Mouse (Mus musculus) liver, postnatal 0 days (tissue): Measurements from ENCODE around the gene Coro2a. TPM values are rescaled to one million over a fixed set of nuclear protein-coding genes. Genes with fewer than 3 reads are reported as not detected.
"Not testable (repeated sequence)": the region's sequence is repeated elsewhere in the genome, so short reads cannot be mapped to it uniquely, and the experiment has no call there.

Experiments used
- ATAC-seq: fragments of 200-750 bp; cut with Nextera tagmentation; 2 replicates; pipeline ENCODE4 v1.8.0; 2017; ENCODE audit warnings: mild to moderate bottlenecking, moderate library complexity
- DNase-seq: peaks from one replicate; pipeline ENCODE4 v3.0.0-alpha.2; 2016
- H3K27ac ChIP-seq: fragments of 300-500 bp; sonication (generic); 2 replicates; pipeline ENCODE4 v1.5.1; 2014; ENCODE audit warnings: antibody characterized with exemption, moderate library complexity, mild to moderate bottlenecking, low read depth
- H3K27me3 ChIP-seq: fragments of 300-500 bp; sonication (generic); 2 replicates; pipeline ENCODE4 v1.6.1; 2014; ENCODE audit warnings: low read length, control low read depth, mixed read lengths; ENCODE audit not compliant: insufficient read depth
- H3K36me3 ChIP-seq: fragments of 300-500 bp; sonication (generic); replicated peaks from 2 replicates; pipeline ENCODE4 v1.6.1; 2014; ENCODE audit warnings: mild to moderate bottlenecking, control low read depth, low read length, moderate library complexity, mixed read lengths; ENCODE audit not compliant: insufficient read depth
- H3K4me1 ChIP-seq: fragments of 300-500 bp; sonication (generic); 2 replicates; pipeline ENCODE4 v1.6.1; 2014; ENCODE audit warnings: antibody characterized with exemption, mild to moderate bottlenecking, control low read depth; ENCODE audit not compliant: insufficient read depth
- H3K4me2 ChIP-seq: fragments of 300-500 bp; sonication (generic); 2 replicates; pipeline ENCODE4 v1.6.1; 2014; ENCODE audit warnings: low read depth, mild to moderate bottlenecking, low read length, moderate library complexity, mixed read lengths
- H3K4me3 ChIP-seq: fragments of 300-500 bp; sonication (generic); 2 replicates; pipeline ENCODE4 v1.5.1; 2014; ENCODE audit warnings: low read depth, low read length
- H3K9ac ChIP-seq: fragments of 300-500 bp; sonication (generic); replicated peaks from 2 replicates; pipeline ENCODE4 v1.6.1; 2014; ENCODE audit warnings: mild to moderate bottlenecking, moderate library complexity
- H3K9me3 ChIP-seq: fragments of 300-500 bp; sonication (generic); 2 replicates; pipeline ENCODE4 v1.6.1; 2016; ENCODE audit warnings: mild to moderate bottlenecking, control low read depth, low read length, mixed read lengths
- CTCF ChIP-seq: sonication (generic); IDR thresholded peaks from 2 replicates; pipeline ENCODE4 v1.5.1; 2016; ENCODE audit warnings: antibody characterized with exemption, low read depth
- EP300 ChIP-seq: IDR thresholded peaks from 2 replicates; pipeline ENCODE4 v1.6.1; 2016; ENCODE audit warnings: antibody characterized with exemption, low read depth, mild to moderate bottlenecking
- WGBS: fragments of 180-500 bp; shearing (Covaris S2); extraction: QIAGEN DNeasy Blood & Tissue Kit; methylation state at CpG from one replicate; pipeline ENCODE4 v1.1.7; 2014; ENCODE audit not compliant: insufficient replicate concordance; 5-methylcytosine and 5-hydroxymethylcytosine counted together
- polyA plus RNA-seq: library from polyadenylated mRNA; unstranded; fragments of >200 nt; fragmentation: Nextera tagmentation; extraction: Ambion mirVana; gene quantifications from 2 replicates; pipeline ENCODE4 v1.2.1, GENCODE M21; 2015

Coro2a gene
- polyA plus RNA-seq, 1 experiment from 2014 or later: 2.2 TPM

DNA sequence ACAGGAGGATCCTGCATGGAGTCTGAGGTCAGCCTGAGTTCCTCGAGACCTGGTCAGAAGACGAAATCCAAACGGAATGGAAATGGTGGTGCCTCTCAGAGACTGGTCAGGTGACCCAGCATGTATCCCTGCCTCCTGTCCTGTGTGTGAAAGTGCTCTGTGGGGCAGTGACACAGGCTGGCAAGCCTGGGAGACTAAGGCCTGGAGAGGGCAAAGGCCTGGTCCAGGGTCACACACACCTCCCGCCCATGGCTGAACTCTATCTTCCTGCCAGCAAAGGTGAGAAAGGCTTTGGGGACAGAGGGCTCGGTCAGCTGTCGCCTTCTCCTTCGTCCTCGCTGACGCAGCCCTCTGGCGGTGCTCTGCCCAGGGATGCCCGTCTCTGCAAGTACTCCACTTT, 3.4 kb upstream of the Coro2a start:
- Histone ChIP-seq H3K9me3 (no peaks in the 10 kb centered on the region), H3K9ac (no peak overlapping the region), H3K27me3 (peaks cover 11% of the 10 kb centered on the region), H3K4me3 (no peak overlapping the region), H3K4me1 (peaks cover 8% of the 10 kb centered on the region; the same call in 1 of the 2 replicates), H3K4me2 (no peak overlapping the region), H3K36me3 (no peaks in the 10 kb centered on the region), H3K27ac (no peak overlapping the region)
- DNase-seq (no peak), ATAC-seq (no peak)
- TF ChIP-seq CTCF: no peak
- TF ChIP-seq EP300: no peak
- WGBS: 80% methylated on average over 11 of the region's 11 CpGs

DNA sequence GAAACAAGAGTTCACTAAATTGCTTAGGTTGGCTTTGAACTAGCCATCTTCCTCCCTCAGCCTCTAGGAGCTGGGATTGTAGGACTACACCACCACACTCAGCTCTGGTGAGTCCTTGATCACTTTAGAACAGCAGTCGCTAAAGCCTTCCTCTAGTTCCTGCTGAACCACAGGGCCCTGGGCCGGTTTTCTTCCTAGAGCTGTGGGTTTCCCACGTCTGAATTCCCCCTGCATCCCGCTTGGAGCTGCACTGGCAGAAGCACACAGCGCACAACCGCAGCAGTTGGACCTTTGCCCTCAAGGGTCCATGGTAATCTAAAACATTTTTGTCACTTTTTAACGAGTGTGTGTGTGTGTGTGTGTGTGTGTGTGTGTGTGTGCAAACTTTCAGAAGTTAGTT, 702 bp upstream of the Coro2a start:
- H3K36me3 ChIP-seq: no peaks in the 10 kb centered on the region
- H3K27ac ChIP-seq: no peak overlapping the region
- TF ChIP-seq CTCF: no peak
- TF ChIP-seq EP300: no peak
- H3K4me3 ChIP-seq: no peak overlapping the region
- ATAC-seq (no peak), DNase-seq (no peak)
- H3K27me3 ChIP-seq: peaks cover 19% of the 10 kb centered on the region
- H3K4me2 ChIP-seq: no peak overlapping the region
- H3K9ac ChIP-seq: no peak overlapping the region
- WGBS: 49% methylated on average over 7 of the region's 7 CpGs
- peaks cover 14% of the 10 kb centered on the region for H3K4me1 ChIP-seq
- no peaks in the 10 kb centered on the region for H3K9me3 ChIP-seq

DNA sequence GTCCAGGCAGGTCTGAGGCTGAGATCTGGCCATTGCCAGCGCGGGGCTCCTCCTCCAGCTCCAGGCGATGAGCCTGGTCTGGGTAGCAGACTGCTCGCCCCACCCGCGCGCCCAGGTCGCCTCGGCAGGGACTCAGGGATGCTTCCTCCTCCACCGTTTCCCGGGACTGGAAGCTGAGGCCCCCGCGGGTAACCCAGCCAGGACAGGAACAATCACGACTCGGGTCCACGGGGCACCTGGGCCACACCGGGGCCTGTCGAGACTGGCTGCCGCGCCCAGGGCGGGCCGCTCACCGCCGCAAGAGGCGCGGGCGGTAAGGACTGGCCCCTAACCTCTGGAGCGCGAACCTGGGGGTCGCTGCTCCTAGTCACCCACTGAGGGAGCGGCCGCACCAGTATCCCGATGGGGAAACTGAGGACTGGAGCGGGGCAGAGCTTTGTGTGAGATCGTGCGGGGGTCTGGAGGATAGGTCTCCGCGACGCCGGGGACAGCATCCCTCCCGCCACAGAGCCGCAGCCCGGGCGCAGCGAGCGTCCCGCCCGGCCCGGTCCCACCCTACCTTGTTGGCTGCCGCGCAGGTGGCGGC, 651 bp downstream of the Coro2a start:
- TF ChIP-seq EP300 (no peak), CTCF (no peak)
- ATAC-seq: peak; percentile 16; the same call in 1 of the 2 replicates
- Histone ChIP-seq H3K9ac (peak overlapping the region; percentile 65), H3K27ac (no peak overlapping the region), H3K36me3 (no peaks in the 10 kb centered on the region), H3K9me3 (no peaks in the 10 kb centered on the region), H3K27me3 (peaks cover 19% of the 10 kb centered on the region), H3K4me3 (peak overlapping the region; percentile 66), H3K4me1 (peaks cover 17% of the 10 kb centered on the region), H3K4me2 (peak overlapping the region; percentile 93)
- WGBS: under 1% methylated on average over 51 of the region's 52 CpGs
- peak; percentile 44 for DNase-seq

DNA sequence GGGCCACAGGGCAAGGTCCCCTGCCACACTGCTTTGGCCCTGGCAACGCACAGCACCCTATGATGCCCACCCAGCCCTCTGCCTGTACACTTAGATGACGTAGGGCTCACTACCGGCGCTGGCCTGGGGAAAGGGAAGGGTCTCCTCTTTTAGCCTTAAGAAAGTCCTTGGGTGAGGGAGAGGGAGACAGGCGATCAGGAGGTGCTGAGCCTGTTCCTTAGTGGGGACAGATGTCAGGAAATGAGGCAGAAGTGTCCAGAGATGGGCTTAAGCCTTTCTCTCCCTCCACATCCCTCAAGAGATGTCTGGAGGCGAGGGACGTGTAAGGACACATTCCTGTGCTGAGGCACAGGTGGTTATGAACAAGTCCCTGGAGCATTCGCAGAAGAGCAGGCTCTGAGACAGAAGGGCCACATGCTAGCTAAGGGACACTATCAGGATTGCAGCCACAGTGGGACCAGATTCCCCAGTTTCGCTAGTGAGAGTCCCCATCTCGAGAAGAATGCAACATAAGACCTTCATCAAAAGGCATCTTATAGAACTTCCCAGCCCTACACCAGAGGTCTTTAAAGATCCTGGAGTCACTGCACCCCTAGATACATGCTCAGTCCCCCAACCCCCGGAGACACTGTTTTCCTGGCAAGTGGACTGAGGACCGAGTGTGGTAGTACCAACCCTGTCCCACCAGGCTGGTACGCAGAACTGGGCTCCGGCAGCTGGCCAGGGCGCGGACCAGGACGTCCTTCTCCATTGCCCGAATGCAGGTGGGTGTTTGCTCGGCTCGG, 1.3 kb downstream of the Coro2a start:
- peaks cover 17% of the 10 kb centered on the region for H3K4me1 ChIP-seq
- H3K9ac ChIP-seq: peak overlapping the region; percentile 65
- H3K4me3 ChIP-seq: peak overlapping the region; percentile 66
- peak overlapping the region; percentile 93 for H3K4me2 ChIP-seq
- TF ChIP-seq CTCF (no peak), EP300 (no peak)
- DNase-seq (no peak), ATAC-seq (no peak)
- no peaks in the 10 kb centered on the region for H3K9me3 ChIP-seq
- H3K27me3 ChIP-seq: peaks cover 19% of the 10 kb centered on the region
- H3K36me3 ChIP-seq: no peaks in the 10 kb centered on the region
- H3K27ac ChIP-seq: no peak overlapping the region
- 36% methylated on average over 20 of the region's 20 CpGs for WGBS

DNA sequence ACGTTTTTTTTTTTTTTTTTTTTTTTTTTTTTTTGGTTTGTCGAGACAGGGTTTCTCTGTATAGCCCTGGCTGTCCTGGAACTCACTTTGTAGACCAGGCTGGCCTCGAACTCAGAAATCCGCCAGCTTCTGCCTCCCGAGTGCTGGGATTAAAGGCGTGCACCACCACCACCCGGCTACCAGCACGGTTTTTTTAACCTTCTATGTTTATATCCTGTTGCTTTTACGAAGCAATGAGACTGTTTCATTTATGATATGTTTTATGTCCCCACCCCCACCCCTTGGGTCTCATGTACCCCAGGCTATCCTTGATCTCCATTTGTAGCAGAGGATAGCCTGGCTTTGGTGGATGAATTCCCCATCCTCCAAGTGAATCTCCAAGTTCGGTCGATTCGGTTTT, 2.4 kb downstream of the Coro2a start:
- not testable (repeated sequence) for H3K9me3 ChIP-seq, ATAC-seq, H3K4me3 ChIP-seq, H3K27ac ChIP-seq, H3K9ac ChIP-seq, H3K36me3 ChIP-seq, H3K4me2 ChIP-seq, DNase-seq
- WGBS: 70% methylated on average over 11 of the region's 12 CpGs
- peaks cover 17% of the 10 kb centered on the region for H3K4me1 ChIP-seq
- peaks cover 19% of the 10 kb centered on the region for H3K27me3 ChIP-seq

DNA sequence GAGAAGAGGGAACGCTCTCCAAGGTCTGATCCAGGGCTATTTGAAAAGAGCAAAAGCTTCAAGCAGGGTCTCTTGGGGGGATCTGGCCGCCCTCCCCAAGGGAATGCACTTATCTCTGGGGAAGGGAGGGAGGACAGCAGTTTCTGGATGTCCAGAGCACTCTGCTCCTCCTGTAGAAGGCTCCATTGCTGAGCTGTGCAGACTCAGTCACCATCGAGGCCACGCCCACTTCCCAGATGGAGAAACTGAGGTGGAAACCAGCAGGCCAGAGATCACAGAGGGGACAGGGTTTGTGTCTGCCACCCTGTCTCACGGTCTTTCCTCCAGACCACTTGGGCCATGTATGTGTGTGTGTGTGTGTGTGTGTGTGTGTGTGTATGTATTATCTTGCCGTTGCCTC, 3.0 kb downstream of the Coro2a start:
- Histone ChIP-seq H3K36me3 (no peaks in the 10 kb centered on the region), H3K4me2 (no peak overlapping the region), H3K4me1 (peaks cover 17% of the 10 kb centered on the region), H3K4me3 (no peak overlapping the region), H3K27ac (no peak overlapping the region), H3K27me3 (peaks cover 19% of the 10 kb centered on the region), H3K9me3 (no peaks in the 10 kb centered on the region), H3K9ac (no peak overlapping the region)
- no peak for ATAC-seq
- no peak for DNase-seq
- TF ChIP-seq CTCF (no peak), EP300 (no peak)
- 51% methylated on average over 6 of the region's 6 CpGs for WGBS
